Mouse (Mus musculus) right cerebral cortex, adult 2 months (tissue): ENCODE results near the gene Ttc17.
A peak's percentile ranks its signal among the peaks of the same experiment; 100 is the strongest.

Source experiments
- DNase-seq, 2 experiments: peaks; one replicate each; pipeline ENCODE4 v3.0.0; 2021 to 2022; ENCODE audit warnings: low spot score in 2 of 2

Gene Ttc17

DNA sequence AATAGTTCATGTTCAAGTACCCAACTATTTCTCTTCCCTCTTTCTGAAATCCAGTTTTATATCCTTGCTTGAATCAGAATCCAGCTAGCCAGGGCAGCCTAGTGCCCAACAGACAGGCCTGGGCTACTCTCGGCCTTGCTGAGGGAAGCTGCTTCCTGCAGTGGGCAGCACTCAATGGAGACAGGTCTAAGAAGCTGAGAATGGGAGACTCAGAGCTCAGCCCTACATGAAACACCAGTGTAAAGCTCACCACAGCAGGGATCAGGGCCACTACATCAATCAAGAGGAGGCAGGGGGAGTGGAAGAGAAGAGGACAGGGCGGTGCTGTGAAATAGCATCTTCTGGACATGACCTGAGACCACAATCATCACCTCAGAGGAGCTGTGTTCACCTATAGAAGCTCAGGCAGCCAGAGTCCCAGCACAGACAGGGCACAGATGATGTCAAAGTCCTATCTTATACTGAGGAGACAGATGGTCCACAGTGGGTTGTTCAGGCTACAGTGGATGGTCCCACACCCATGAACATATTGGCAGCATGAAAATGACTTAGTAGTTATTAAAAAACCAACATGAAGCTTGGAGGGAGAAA is 25.3 kb downstream of the Ttc17 start:
- no peak for DNase-seq

DNA sequence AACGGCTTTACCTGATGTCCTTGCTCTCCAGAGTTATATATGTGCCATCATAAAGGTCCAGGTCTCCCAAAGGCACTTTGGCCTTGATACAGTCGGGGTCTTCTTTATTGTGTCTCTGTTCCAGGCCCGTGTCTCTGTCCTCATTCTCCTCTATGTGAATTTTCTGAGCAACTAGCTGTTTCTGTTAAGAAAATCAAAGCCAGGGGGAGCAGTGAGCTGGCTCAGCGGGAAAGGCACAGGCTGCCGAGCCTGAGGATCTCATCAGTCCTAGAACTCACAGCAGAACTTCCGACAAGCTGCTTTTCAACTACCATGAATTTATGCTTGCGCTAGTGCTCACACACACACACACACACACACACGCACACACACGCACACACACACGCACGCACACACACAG is 27.8 kb downstream of the Ttc17 start:
- DNase-seq, result no peak

DNA sequence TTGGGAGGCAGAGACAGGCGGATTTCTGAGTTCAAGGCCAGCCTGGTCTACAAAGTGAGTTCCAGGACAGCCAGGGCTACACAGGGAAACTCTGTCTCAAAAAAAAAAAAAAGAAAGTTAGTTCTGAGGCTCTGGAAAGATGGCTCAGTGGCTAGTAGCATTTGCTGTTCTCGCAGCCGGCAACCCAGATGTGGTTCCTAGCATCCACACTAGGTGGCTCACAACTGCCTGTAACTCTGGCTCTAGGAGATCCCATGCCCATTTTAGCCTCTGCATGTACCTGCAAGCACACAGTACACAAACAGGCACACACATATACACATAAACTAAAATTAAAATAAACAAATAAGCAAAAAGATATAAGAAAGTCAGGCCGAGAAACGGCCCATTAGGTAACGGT is 35.4 kb downstream of the Ttc17 start:
- DNase-seq, result peak; percentile 22 to 49

DNA sequence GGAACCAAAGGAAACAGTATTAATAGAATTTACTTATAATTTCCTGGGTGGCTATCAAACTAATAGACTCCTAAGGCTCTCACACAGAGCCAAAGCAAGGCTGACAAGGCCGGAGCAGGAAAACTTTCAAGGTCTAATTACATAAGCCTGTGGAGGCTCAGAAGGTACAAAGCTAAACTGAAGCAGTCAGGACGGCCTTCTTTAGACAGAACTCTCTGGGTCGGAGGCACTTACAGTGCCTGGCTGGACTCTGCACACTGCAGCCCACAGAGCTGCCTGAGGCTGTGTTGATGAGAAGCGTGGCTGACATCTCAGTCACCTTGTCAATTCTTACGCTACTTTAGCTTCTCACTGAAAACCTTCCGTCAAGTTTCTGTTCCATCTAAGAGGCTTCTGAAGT is 42.7 kb downstream of the Ttc17 start:
- no peak for DNase-seq

DNA sequence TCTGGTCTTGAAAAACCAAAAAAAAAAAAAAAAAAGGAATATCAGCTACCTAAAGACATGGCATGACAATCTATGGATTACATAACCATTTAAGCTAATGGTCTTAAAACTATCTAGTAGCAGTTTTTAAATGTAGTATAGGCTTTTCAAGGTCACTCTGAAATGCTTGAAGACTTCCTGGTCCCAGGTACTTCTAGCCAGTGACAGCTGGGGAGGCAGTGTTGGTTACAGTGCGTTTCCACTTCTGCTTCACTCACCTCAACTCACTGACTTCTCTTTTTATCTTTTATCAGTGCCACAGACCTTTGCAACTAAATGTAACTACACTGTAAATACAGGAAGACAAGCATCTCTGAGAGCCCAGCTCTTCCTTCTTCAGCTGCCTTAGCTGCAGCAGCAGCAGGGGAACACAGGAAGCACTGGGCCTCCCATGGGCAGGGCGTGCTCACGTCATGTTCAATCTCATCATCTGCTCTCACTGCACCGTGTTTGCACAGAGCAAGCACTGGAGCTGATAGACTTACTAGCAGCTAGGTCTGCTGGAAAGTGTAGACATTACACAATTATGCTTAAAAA is 46.0 kb downstream of the Ttc17 start:
- DNase-seq, result no peak

DNA sequence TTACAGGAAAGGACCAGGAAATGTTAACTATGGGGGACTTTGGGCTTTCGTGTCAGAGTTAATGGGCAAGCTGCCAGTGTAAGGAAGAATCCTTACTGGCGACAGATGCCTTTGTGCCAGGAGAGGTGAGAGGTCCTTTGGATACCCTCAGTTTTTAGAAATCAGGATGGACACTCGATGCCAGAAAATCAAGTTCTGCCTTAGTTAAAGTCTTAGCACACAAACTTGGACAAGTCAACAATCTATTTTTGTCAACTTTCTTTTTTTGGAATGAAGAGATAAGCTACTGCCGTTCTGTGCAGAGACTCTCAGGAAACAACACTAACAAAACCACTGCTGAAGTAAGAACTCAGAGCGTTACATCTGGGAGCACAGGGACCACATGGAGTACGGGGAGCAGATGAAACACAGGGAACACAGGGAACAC is 58.3 kb downstream of the Ttc17 start:
- DNase-seq, result no peak

DNA sequence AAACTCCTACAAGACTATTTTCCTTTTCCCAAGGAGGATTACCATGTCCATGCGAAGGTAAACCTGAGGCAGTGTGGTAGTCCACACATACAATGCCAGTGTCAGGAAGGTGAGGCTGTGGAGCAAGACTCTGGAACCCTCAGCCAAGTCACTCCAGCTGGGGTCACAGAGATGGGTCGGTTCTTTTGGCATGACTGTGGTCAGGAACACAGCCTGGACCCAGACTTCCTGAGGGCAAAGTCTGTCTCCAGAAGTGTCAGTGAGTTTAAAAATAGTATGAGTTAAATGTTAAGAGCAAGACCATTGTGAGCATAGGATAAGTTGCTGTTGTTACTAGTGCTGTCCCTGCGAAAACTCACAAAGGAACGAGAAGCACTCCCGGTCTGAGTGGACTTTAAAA is 59.7 kb downstream of the Ttc17 start:
- no peak for DNase-seq

DNA sequence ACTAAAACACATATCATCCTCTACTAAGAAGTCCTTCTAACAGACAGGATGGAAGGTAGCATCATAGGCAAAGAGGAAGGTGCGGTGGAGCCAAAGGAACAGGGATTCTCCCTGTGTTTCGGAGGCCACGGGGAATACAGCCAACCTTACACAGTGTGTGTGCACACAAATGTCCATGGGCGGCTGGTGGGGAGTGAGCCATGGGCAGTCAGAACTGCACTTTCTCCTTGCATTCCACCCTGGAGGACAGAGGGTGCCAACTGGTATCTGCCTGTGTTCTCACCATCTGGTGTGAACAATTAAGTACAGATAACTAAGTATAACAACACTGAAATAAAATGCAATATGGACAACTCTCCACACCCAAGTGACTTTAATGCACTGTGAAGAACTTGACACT is 61.9 kb downstream of the Ttc17 start:
- DNase-seq, result no peak

DNA sequence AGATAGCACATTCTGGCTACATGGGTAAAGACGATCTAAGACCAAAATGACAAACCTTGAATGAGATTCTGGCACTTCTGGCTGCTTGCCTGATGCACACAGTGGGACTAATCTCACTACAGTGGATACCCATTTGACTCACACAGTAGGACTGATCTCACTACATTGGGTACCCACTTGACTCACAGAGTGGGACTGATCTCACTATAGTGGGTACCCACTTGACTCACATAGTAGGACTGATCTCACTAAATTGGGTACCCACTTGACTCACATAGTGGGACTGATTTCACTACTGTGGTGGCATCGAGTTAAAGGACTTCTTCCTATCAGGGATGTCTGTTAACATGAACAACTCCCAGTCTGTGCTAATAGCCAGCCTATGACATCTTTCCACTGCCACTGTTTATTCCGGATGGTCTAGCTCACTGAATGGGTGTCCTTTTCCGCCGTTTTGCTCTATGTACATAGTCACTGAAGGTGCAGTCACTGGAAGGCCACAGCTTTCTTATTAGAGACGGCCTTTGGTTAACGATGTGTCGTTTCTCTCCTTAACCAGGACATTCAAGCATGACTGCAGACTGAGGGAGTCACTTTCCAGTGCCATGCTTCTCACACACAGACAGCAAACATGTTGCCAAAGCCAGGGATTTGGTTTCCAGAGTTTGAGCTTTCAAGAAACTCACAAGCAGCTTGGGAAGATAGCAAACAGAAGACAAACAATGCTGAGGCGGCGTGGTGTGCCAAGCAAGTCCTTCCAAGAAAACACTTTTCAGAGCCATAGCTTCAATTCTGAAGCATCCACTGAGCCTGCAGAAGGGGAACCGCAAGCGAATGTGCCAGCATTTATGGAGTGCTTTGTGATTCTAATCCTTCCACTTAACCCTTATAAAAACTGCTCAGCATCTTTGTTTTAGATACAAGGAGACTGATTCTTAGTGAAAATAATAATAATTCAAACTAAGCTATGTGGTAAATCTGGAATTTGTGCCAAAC is 62.9 kb downstream of the Ttc17 start:
- DNase-seq, result no peak

DNA sequence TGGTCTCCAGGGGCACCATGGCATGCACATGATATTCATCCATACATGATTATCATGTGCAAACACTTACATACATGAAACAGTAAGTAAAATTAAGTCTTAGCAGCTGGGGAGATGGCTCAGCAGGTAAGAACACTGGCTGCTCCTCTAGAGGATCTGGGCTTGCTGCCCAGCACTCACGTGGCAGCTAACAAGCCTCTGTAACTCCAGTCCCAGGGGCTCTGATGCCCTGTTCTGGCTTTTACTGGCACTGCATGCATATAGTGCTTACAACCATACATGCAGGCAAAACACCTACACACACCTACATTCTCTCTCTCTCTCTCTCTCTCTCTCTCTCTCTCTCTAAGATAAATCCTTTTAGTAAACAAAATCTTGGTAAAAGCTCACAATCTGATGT is 65.7 kb downstream of the Ttc17 start:
- no peak for DNase-seq

DNA sequence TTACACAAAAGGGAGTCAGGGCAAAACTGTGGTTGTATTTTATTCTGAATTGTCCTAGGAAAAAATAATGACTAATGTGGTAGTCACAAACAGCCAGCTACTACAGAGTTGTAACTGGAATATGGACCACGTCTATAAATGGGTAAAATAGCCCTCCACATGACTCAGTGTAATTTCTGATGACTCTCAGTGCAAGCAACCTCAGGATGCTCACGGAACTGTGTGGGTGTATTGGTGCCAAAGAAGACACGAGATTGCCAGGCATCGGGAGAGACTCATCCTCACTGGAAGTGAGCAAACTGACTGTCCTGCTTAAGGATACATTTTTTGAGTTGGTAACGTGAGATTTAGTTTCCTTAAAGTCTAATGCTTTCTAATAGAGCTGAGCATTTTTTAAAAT is 67.0 kb downstream of the Ttc17 start:
- no peak for DNase-seq

DNA sequence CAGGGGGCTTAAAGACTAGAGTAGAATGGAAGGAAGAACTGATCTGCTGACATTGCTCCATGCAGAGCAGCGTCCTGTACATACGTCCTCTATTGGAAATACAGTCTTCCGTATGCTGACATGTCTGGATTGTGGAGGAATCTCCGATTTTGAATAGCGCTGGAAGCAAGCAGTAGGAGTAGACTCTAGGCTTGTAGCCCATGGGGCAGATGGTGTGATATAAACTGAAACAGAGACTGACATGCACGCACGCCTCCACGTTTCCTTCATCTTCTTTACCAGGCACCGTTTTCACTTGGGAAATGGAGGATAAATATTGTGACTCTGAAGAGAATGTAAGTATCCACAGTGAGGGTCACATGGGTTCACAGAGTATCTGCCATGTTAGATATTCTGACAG is 70.2 kb downstream of the Ttc17 start:
- DNase-seq, result peak; percentile 77 to 80

DNA sequence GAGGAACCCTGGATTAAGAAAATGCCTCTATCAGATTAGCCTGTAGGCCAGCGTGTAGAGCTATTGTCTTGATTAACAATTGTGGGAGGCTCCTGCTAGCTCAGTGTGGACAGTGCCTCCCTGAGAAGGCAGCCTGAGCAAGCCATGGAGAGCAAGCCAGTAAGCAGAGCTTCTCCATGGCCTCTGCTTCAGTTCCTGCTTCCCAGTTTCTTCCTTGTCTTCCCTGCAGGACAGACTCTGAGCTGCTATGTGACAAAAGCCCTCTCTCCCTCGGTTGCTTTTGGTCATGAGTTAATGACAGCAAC is 71.8 kb downstream of the Ttc17 start:
- no peak for DNase-seq

DNA sequence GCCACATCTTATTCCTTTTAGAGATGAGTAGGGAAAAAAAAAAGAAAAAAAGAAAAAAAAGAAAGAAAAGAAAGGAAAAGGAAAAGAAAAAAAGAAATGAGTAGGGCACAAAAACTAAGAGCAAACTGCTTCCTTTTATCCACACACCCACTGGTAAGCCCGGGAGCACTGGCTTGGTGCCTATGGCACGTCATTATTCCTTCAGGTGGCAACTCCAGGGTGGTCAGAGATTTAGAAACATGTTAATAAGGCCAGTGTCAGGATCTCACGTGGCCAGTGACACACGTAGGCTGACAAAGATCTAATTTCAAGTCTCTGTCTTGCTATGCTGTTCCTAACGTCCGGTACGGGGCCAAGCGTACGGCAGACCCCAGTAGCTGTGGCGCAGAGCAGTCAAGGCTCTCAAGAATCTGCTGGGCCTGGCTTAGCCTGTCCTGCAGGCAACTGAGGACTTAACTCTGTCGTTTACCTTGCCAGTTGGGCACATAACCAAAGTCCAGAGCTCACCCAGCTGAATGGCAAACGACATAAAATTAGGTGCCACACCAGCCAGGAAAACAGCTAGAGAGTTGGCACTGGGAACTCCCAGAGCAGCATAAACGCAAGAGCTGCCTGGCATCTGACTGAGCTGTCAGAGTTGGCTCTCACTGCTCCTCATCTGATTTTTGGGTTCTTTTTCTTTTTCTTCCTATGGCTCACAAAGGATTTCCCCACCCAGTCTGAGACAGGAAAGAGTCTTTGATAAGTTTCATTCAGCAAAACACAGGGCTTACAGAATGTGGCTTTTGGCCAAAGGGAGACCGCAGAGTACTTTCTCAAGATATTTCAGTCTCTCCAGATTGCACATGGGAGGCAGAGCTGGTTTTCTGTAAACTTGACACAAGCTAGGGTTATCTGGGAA is 72.4 kb downstream of the Ttc17 start:
- no peak for DNase-seq

DNA sequence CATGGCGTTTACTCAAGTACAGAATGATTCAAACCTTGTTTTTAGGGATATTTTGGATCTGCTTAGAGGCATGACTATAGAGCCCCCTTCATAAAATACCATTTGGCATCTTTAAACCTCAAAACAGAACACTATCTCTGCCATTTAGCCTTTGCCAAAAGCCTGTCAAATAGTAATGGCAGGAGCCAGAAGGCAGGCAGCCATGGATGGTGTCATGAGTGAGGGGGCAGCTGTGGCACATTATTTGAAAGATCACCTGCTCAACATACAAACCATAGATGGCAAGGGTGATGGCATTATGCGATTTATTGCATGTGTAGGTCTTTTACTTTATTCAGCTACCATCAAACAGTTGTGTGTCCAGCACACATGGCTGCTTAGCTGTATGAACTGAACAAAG is 73.4 kb downstream of the Ttc17 start:
- DNase-seq, result no peak

DNA sequence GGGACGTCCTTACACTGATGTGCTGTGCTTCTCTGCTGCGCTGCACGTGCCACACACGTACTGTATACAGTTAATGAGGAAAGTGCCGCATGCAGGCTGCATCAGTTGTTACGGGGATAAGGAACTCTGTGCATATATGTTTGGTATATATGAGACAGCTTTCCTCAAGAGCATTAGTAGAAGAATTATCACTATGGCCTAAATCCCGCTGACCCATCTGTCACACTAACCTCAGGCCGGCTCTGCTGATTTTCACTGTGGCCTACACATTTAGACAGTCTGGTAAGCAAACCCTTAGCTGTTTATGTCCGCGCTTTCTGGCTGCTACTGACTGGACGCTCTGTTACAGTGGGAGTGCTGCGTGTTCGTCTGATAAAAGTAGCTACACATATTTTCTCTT is 77.2 kb downstream of the Ttc17 start:
- no peak for DNase-seq

DNA sequence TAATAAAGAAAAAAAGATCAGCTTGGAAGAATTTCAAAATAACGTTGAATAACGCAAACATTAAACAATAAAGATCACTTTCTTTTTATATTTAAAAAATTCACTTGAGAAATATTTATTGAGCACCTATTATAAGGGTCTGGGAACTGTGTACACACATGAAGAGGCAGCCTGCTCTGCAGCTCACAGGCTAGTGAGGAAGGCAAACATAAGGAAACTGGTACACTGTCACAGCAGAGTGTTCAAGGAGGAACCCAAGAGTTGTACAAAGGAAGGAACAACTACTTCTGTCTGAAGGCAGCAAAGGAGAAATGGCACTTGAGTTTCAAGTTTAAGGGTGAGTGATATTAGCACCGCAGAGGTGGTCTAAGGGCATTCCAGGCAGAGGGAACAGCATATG is 78.7 kb downstream of the Ttc17 start:
- DNase-seq, result no peak

DNA sequence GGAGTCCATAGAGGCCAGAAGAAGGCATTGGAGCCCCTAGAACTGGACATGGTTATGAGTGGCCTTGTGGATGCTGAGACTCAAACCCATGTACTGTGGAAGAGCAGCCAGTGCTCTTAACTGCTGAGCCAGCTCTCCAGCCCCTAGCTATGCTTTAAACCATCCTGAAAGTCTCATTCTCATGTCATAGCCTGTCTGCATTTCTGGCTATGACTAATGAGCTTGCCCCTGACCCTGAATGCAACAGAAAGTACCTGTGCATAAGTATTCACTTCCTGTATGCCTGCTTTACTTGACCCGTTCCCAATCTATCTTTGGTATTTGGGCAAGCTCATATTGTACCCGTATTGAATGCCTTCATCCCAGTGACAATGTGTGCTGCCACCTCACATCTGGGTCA is 86.7 kb downstream of the Ttc17 start:
- DNase-seq, result no peak

DNA sequence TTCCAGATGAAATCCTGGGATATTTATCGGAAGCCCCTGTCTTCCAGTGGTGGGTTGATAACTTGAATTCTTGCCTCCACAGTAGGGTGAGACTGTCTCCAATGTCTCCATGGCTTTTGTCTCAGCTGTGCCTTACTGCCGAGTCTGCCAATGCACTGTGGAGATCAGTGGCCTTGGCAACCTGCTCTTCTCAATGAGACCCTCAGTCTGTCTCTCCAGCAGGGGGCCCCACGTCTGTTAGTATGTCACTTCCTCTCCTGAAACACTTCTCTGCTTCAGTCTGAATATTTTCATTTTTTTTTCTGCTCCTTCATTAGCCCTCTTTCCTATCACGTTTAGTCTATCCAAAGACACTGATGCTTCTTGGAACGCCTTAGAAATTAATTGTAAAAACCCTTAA is 90.0 kb downstream of the Ttc17 start:
- DNase-seq, result no peak

DNA sequence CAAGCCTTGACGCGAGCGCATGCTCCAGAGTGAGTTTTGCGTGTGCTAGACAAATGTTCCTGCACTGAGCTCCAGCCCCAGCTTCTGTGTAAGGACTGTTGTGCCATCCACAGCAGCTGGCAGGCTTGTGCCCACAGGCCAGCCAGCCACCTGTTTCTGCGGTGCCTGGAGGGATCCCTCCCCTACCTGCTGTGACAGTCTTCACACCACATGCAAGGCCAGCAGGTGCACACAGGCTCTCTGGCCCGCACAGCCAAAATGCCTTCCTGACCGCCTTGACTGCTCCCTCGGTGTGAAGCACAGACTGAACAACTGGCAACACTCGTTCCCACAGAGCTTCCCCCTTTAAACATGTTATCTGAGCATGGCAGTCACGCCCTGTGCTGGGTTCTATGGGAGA is 102.5 kb downstream of the Ttc17 start:
- DNase-seq, result no peak

DNA sequence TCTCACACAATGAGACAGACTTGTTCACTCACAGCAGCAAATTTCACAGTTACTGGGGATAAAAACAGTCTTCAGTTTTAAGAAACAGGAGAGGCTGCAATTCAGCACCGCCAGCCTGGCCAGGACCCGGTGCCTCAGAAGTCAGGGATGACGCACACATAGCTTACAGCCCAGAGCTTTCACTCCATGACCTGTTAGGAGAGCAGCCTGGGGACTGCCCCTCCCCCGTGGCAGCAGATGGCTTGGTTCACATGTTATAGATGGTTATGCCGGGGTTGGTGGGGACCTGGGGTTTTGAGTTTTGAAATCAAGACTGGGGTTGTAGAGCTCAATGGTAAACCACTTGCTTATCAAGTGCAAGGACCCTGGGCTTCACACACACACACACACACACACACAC is 104.1 kb downstream of the Ttc17 start:
- DNase-seq, result no peak

DNA sequence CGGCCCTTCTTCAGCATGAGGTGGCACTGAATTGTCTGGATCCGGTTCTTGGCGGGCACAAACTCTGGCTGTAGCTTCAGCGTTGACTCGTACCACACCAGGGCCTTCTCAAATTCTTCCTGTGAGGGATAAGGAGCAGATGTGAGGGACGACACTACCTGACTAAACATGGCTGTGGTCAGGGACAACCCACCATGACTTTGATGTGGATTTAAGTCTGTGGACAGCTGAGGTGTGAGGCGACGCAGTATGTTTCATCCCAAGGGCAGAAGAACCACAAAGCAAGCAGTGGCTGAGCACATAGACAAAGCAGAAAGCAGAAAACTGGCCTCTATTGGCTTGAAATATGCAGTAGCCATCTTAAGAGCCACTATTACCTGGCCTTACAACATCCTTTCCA is 104.7 kb downstream of the Ttc17 start:
- no peak for DNase-seq
